Mouse (Mus musculus) adipocyte (in vitro differentiated cells): Measurements from ENCODE around the gene Srsf9.
"Not testable (repeated sequence)": the region's sequence is repeated elsewhere in the genome, so short reads cannot be mapped to it uniquely, and the experiment has no call there.

Source experiments
- DNase-seq: peaks from one replicate; pipeline ENCODE4 v3.0.0-alpha.2; 2016; ENCODE audit warnings: low spot score

Gene Srsf9

GRCm38 (mm10) chr5:115326875-115327609, at the start of gene Srsf9:
Gene Srsf9 (plus strand): TSS chr5:115327177.
- DNase-seq, result peak; percentile 93

GRCm38 (mm10) chr5:115278053-115278452, 48.9 kb upstream of the Srsf9 start:
- no peak for DNase-seq

- no peak for DNase-seq
Observed at GRCm38 (mm10) chr5:115278785-115279184, 48.2 kb upstream of the Srsf9 start.

GRCm38 (mm10) chr5:115279226-115280049, 47.5 kb upstream of the Srsf9 start, which contains the start of gene Coq5:
Gene Coq5 (plus strand): TSS chr5:115279666.
- peak; percentile 86 for DNase-seq

GRCm38 (mm10) chr5:115280050-115280687, 46.8 kb upstream of the Srsf9 start:
- DNase-seq, result peak; percentile 53

- DNase-seq, result no peak
Observed at GRCm38 (mm10) chr5:115284735-115285134, 42.2 kb upstream of the Srsf9 start.

GRCm38 (mm10) chr5:115294173-115294572, 32.8 kb upstream of the Srsf9 start:
- DNase-seq, result no peak

- no peak for DNase-seq
Observed at GRCm38 (mm10) chr5:115296347-115296746, 30.6 kb upstream of the Srsf9 start.

GRCm38 (mm10) chr5:115300035-115300744, 26.8 kb upstream of the Srsf9 start:
- DNase-seq, result peak; percentile 86

- peak; percentile 99 for DNase-seq
Observed at GRCm38 (mm10) chr5:115300792-115301614, 26.0 kb upstream of the Srsf9 start, which contains the start of gene Dynll1. Gene Dynll1 (minus strand): TSS chr5:115300999.

- no peak for DNase-seq
Observed at GRCm38 (mm10) chr5:115301615-115302014, 25.4 kb upstream of the Srsf9 start.

GRCm38 (mm10) chr5:115302190-115302589, 24.8 kb upstream of the Srsf9 start:
- DNase-seq, result not testable (repeated sequence)

- no peak for DNase-seq
Observed at GRCm38 (mm10) chr5:115312354-115312753, 14.6 kb upstream of the Srsf9 start.

GRCm38 (mm10) chr5:115312816-115313667, 13.9 kb upstream of the Srsf9 start:
- DNase-seq, result no peak

- no peak for DNase-seq
Observed at GRCm38 (mm10) chr5:115313668-115313943, 13.4 kb upstream of the Srsf9 start.

- no peak for DNase-seq
Observed at GRCm38 (mm10) chr5:115316968-115317644, 9.9 kb upstream of the Srsf9 start.

- DNase-seq, result no peak
Observed at GRCm38 (mm10) chr5:115317645-115318328, 9.2 kb upstream of the Srsf9 start.

- peak; percentile 94 for DNase-seq
Observed at GRCm38 (mm10) chr5:115319004-115319940, 7.7 kb upstream of the Srsf9 start.
